In genomic region chr9:108626498-108626897, GRCm38 (mm10) we compare ENCODE assay signal across 9 mouse cellular contexts. TPM values are rescaled to one million over a fixed set of nuclear protein-coding genes. Genes with fewer than 3 reads are reported as not detected.
DNase-seq lines count a peak whose midpoint lies in the region; ATAC-seq lines count a peak whose summit lies in the region.
"Had no signal": no experiment of that assay in that cellular context is flagged by ENCODE, and none has a peak within 500 bp of the region (broad histone marks: within the 10 kb centered on the region; RNA-seq: fewer than 3 reads in every experiment).

No protein-coding gene starts in this region.

- no peak for ATAC-seq in megakaryocyte, adult 5-6 weeks (ENCODE audit: poor library complexity, severe bottlenecking)
- ATAC-seq in monocyte, adult 5-6 weeks (replicated peaks; ENCODE audit: insufficient number of reproducible peaks, low FRiP score, low TSS enrichment, poor library complexity, severe bottlenecking): 0 out of 2 replicates have a peak, but pooled peaks have one; percentile 43
- no peak for ATAC-seq in intestine, embryonic 15.5 days

- H3K4me1 ChIP-seq in megakaryocyte, embryonic 14.5 days: peaks cover 74% of the 10 kb centered on the region
- no peaks in the 10 kb centered on the region for H3K4me1 ChIP-seq in intestine, embryonic 15.5 days (replicated peaks)
- H3K4me1 ChIP-seq: midbrain, embryonic 10.5 days had no signal

- no peaks in the 10 kb centered on the region for H3K27me3 ChIP-seq in megakaryocyte, embryonic 14.5 days (replicated peaks)
- H3K27me3 ChIP-seq in intestine, embryonic 15.5 days (replicated peaks): no peaks in the 10 kb centered on the region

- no peak overlapping the region for H3K4me2 ChIP-seq in intestine, embryonic 15.5 days (replicated peaks)

- no peak overlapping the region for H3K9ac ChIP-seq in intestine, embryonic 15.5 days

- peak overlapping the region; percentile 54 for H3K4me3 ChIP-seq in megakaryocyte, embryonic 14.5 days (replicated peaks)
- H3K4me3 ChIP-seq in intestine, embryonic 15.5 days (replicated peaks): no peak overlapping the region
- H3K4me3 ChIP-seq: midbrain, embryonic 10.5 days had no signal

- no peak overlapping the region for H3K27ac ChIP-seq in intestine, embryonic 15.5 days
- H3K27ac ChIP-seq: midbrain, embryonic 10.5 days had no signal

- WGBS in intestine, embryonic 15.5 days: 64% methylated on average over 2 of the region's 2 CpGs

- peaks cover 68% of the 10 kb centered on the region for H3K36me3 ChIP-seq in megakaryocyte, embryonic 14.5 days (replicated peaks; ENCODE audit: low read length)
- peaks cover 6% of the 10 kb centered on the region; the same call in 1 of the 2 replicates for H3K36me3 ChIP-seq in intestine, embryonic 15.5 days

- H3K9me3 ChIP-seq in megakaryocyte, embryonic 14.5 days: no peaks in the 10 kb centered on the region
- no peaks in the 10 kb centered on the region for H3K9me3 ChIP-seq in intestine, embryonic 15.5 days
- H3K9me3 ChIP-seq: midbrain, embryonic 10.5 days had no signal

- peak; percentile 19 for DNase-seq in adrenal gland, postnatal 10 days
- no peak for DNase-seq in adrenal gland, postnatal 4 days (ENCODE audit: low spot score in 2 of 2)
- peak; percentile 55 for DNase-seq in kidney, postnatal 10 days
- DNase-seq in thymus, postnatal 36 days: no peak

RNA-seq across cellular contexts. Expression of gene Arih2, which starts 22.7 kb away (rescaled TPM):
- 10 to 100 TPM; 56.1 to 59.9 TPM for total RNA-seq in adrenal gland, postnatal 10 days (2021)
- total RNA-seq in adrenal gland, postnatal 4 days (2021): 10 to 100 TPM; 80.1 to 80.7 TPM
- 33.3 and 103 TPM in 2 replicates for polyA plus RNA-seq in megakaryocyte, embryonic 14.5 days (2012; ENCODE audit: insufficient read depth, low replicate concordance)
- 18.0 and 21.3 TPM in 2 replicates for total RNA-seq in megakaryocyte, adult 5-6 weeks (2015)
- total RNA-seq in megakaryocyte, adult 5-6 weeks (2017): 56.0 and 57.5 TPM in 2 replicates
- 163 to 214 TPM (median 169 TPM) in 3 replicates for total RNA-seq in monocyte, adult 5-6 weeks (2017)
- polyA plus RNA-seq in intestine, embryonic 15.5 days (2015; fragmentation: Nextera tagmentation; extraction: Ambion mirVana): 41.0 and 46.4 TPM in 2 replicates

RNA-seq across cellular contexts. Expression of gene P4htm, which starts 29.0 kb away (rescaled TPM):
- 1 to 10 TPM; 6.1 to 9.6 TPM for total RNA-seq in adrenal gland, postnatal 10 days (2021)
- 10 to 100 TPM; 13.4 to 16.2 TPM for total RNA-seq in adrenal gland, postnatal 4 days (2021)
- polyA plus RNA-seq in megakaryocyte, embryonic 14.5 days (2012; ENCODE audit: insufficient read depth, low replicate concordance): 1.8 and 2.8 TPM in 2 replicates
- 0.18 and 0.21 TPM in 2 replicates for total RNA-seq in megakaryocyte, adult 5-6 weeks (2015)
- total RNA-seq in megakaryocyte, adult 5-6 weeks (2017): not detected in 2 replicates
- total RNA-seq in monocyte, adult 5-6 weeks (2017): 0.75 to 2.6 TPM (median 0.87 TPM) in 3 replicates
- 5.8 and 6.4 TPM in 2 replicates for polyA plus RNA-seq in intestine, embryonic 15.5 days (2015; fragmentation: Nextera tagmentation; extraction: Ambion mirVana)

RNA-seq across cellular contexts. Expression of gene Slc25a20, which starts 35.4 kb away (rescaled TPM):
- 100 to 1,000 TPM; 405 to 421 TPM for total RNA-seq in adrenal gland, postnatal 10 days (2021)
- 100 to 1,000 TPM in 1 of 2 experiments, 10 to 100 TPM in 1; 92.7 to 115 TPM for total RNA-seq in adrenal gland, postnatal 4 days (2021)
- polyA plus RNA-seq in megakaryocyte, embryonic 14.5 days (2012; ENCODE audit: insufficient read depth, low replicate concordance): 3.2 and 4.4 TPM in 2 replicates
- 18.4 and 20.2 TPM in 2 replicates for total RNA-seq in megakaryocyte, adult 5-6 weeks (2015)
- total RNA-seq in megakaryocyte, adult 5-6 weeks (2017): 22.0 and 22.9 TPM in 2 replicates
- total RNA-seq in monocyte, adult 5-6 weeks (2017): 41.3 to 54.1 TPM (median 43.3 TPM) in 3 replicates
- 77.1 and 83.3 TPM in 2 replicates for polyA plus RNA-seq in intestine, embryonic 15.5 days (2015; fragmentation: Nextera tagmentation; extraction: Ambion mirVana)

RNA-seq across cellular contexts. Expression of gene Wdr6, which starts 48.0 kb away (rescaled TPM):
- total RNA-seq in adrenal gland, postnatal 10 days (2021): 100 to 1,000 TPM in 1 of 2 experiments, 10 to 100 TPM in 1; 93.8 to 126 TPM
- total RNA-seq in adrenal gland, postnatal 4 days (2021): 100 to 1,000 TPM; 150 to 157 TPM
- 4.8 and 5.5 TPM in 2 replicates for polyA plus RNA-seq in megakaryocyte, embryonic 14.5 days (2012; ENCODE audit: insufficient read depth, low replicate concordance)
- 2.1 and 3.3 TPM in 2 replicates for total RNA-seq in megakaryocyte, adult 5-6 weeks (2015)
- total RNA-seq in megakaryocyte, adult 5-6 weeks (2017): 3.1 and 4.0 TPM in 2 replicates
- total RNA-seq in monocyte, adult 5-6 weeks (2017): 3.6 to 11.4 TPM (median 5.8 TPM) in 3 replicates
- 71.4 and 72.7 TPM in 2 replicates for polyA plus RNA-seq in intestine, embryonic 15.5 days (2015; fragmentation: Nextera tagmentation; extraction: Ambion mirVana)

RNA-seq across cellular contexts. Expression of gene Dalrd3, which starts 56.8 kb away (rescaled TPM):
- 10 to 100 TPM; 42.3 to 51.9 TPM for total RNA-seq in adrenal gland, postnatal 10 days (2021)
- 10 to 100 TPM; 60.3 to 74.2 TPM for total RNA-seq in adrenal gland, postnatal 4 days (2021)
- 65.8 and 158 TPM in 2 replicates for polyA plus RNA-seq in megakaryocyte, embryonic 14.5 days (2012; ENCODE audit: insufficient read depth, low replicate concordance)
- total RNA-seq in megakaryocyte, adult 5-6 weeks (2015): 46.8 and 52.0 TPM in 2 replicates
- total RNA-seq in megakaryocyte, adult 5-6 weeks (2017): 21.9 and 22.5 TPM in 2 replicates
- total RNA-seq in monocyte, adult 5-6 weeks (2017): 30.3 to 61.1 TPM (median 44.8 TPM) in 3 replicates
- 112 and 118 TPM in 2 replicates for polyA plus RNA-seq in intestine, embryonic 15.5 days (2015; fragmentation: Nextera tagmentation; extraction: Ambion mirVana)

Comparison
In these comparisons a context has a peak if more than half of its experiments do, and no peak if none do; other contexts are left out.
1. DNase-seq: peak in adrenal gland, postnatal 10 days (single experiment) and kidney, postnatal 10 days (single experiment); none in adrenal gland, postnatal 4 days (0 of 2) and thymus, postnatal 36 days (0 of 2).